Mouse (Mus musculus): ENCODE results near the gene Mcm9.
"Not testable (repeated sequence)": the region's sequence is repeated elsewhere in the genome, so short reads cannot be mapped to it uniquely, and the experiment has no call there.

The Mcm9 gene

DNA sequence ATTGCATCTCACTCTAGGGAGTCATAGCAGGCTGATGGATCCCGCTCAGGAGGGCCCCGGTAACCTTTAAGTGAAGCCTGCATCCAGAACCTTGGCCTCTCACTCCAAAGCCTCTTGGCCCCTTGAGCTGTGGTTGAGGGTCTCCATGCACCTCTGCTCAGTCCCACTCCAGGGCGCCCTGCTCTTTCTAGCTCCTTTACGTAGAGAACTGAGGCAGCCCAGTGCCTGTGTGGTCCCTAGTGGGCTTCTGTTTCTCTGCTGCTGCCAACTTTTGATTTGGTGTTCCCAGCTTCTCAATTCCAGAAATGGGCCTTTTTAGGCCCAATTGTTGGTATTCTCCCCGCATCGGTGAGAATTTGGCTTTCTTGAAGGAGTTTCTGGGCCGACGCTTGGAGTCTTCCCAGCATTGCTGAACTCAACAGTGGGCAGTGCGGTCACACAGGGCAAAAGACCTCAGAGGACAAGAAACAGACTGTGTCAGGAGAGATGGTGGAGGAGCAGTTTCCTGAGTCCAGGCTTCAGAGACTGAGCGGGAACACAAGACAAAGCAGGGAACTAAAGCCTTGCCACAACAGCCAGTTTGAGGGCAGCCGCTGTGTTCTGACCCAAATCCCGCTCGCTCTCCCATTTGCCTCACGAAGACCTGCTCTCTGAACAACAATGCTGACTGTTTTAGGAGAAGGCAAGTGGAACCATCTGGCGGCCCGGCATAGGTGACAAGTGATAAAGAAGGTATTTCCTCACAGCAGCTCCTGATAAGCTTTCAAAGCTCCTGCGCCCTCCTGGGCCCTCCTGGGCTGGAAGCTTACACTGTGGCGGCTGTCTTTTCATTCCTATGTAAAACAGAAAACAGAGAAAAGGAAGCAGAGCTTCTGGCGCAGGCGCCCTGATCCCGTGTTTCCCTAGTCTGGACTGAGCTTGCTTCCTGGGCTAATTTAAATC, 127.1 kb downstream of the Mcm9 start:
- DNase-seq (ENCODE audit: low spot score in 2 of 2), result no peak

DNA sequence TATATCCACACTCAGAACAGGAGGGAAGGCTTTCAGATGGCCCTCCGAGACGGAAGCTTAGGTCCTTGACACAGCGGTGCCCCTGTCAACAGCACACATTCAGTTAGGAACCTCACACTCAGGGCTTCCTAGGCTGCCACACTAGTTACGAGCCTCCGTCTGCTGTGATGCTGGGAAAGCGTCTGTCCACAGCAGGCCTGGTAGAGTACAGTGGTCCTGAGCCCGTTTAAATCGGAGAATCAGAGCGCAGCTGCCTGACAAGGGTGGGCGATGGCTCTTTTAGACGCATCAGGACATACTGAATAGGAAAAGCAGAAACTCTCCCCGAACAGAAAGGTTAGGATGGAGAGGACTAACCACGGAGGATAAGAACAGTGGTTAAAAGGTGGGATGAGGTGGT, 127.8 kb downstream of the Mcm9 start:
- DNase-seq (ENCODE audit: low spot score in 2 of 2), result no peak

GRCm38 (mm10) chr10:53499518-53499917, 130.7 kb downstream of the Mcm9 start:
- DNase-seq (ENCODE audit: low spot score in 2 of 2), result no peak

- DNase-seq (ENCODE audit: low spot score in 2 of 2), result not testable (repeated sequence)
These were observed 134.9 kb downstream of the Mcm9 start for GRCm38 (mm10) chr10:53495349-53495748.

- DNase-seq (ENCODE audit: low spot score in 2 of 2), result no peak
These were observed 136.3 kb downstream of the Mcm9 start for GRCm38 (mm10) chr10:53493954-53494353.
